Mouse (Mus musculus): ENCODE measurements at regions not wholly inside any gene's neighbourhood (a gene's known extent, or its start where the extent isn't known, plus 50 kb on each side); places are given as distances from the start of the nearest gene placed in this dataset.

DNA sequence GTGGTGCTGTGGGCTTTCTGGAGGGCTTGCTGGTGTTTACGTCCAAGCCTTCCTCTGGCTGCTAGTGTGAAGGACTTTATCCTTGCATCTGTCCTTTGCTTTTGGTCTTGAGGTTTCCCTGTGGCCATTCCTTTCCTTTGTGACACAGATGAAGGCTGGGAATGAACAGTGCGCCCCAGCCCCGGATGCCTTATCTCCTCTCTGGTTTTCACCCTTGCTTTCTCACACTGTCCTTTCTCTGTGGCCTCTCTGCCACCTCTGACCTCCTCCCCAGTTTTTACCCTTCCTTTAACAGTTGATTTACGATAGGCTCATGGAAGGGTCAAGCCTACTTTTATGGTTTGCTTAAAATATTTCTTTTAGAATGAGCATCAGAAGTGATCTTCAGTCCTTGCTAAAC, 53.2 kb downstream of the Gas1 start:
- Histone ChIP-seq H3K27ac (ENCODE audit: insufficient read depth, low read depth, low read length, poor library complexity, severe bottlenecking) (no peak overlapping the region), H3K4me1 (ENCODE audit: control insufficient read depth in 2 of 2, insufficient read depth in 2 of 2, low read length in 2 of 2, poor library complexity in 1 of 2) (peaks cover 2 to 5% of the 10 kb centered on the region in 2 experiments; a peak in 1 of 4 replicates), H3K9ac (ENCODE audit: insufficient read depth, low read depth, low read length, poor library complexity, severe bottlenecking) (no peak overlapping the region), H3K9me3 (ENCODE audit: control insufficient read depth, insufficient read depth, low read depth, low read length) (no peaks in the 10 kb centered on the region), H3K36me3 (ENCODE audit: control insufficient read depth, insufficient read depth, low read length, poor library complexity, severe bottlenecking) (no peaks in the 10 kb centered on the region), H3K4me3 (ENCODE audit: insufficient read depth in 1 of 2, low read depth in 1 of 2, low read length in 2 of 2, poor library complexity in 1 of 2, severe bottlenecking in 1 of 2) (no peak overlapping the region)
- TF ChIP-seq MAFK (IDR thresholded peaks at IDR 0.05; ENCODE audit: insufficient read depth, low read depth, low read length) (no peak), ZNF384 (IDR thresholded peaks at IDR 0.05; ENCODE audit: low read depth, low read length) (no peak), CHD2 (IDR thresholded peaks at IDR 0.05; ENCODE audit: low read depth, low read length) (no peak), ZC3H11A (IDR thresholded peaks at IDR 0.05; ENCODE audit: borderline replicate concordance, low read depth, low read length) (no peak), HCFC1 (IDR thresholded peaks at IDR 0.05; ENCODE audit: borderline replicate concordance, insufficient read depth, low read length) (no peak)
- in situ Hi-C loops (cut with MboI; ENCODE audit: low sequenced_read_pairs in 2 of 2, unreplicated experiment in 2 of 2): no loop called here
- DNase-seq (ENCODE audit: low read depth, low spot score): no peak

DNA sequence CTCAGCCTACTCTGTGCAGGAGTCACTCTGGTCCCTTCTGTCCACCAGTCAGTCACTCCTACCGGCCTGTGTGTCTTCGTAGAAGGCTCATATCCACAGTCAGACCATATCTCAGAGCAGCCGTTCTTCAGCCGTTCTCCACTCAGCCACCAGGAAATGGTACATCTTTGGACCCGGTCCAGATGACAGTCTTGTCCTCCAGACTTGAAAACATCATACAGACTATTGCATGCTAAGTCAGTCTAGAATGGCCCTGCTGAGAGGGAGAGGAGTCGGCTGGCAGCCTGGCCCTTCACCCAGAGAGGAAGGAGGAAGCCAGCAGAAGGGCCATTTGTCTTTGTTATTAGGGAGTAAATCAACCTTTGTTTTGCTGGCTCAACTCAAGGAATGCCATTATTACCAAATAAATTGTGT, 54.0 kb downstream of the Gas1 start:
- Histone ChIP-seq H3K4me3 (ENCODE audit: insufficient read depth in 1 of 2, low read depth in 1 of 2, low read length in 2 of 2, poor library complexity in 1 of 2, severe bottlenecking in 1 of 2) (no peak overlapping the region), H3K9me3 (ENCODE audit: control insufficient read depth, insufficient read depth, low read depth, low read length) (no peaks in the 10 kb centered on the region), H3K36me3 (ENCODE audit: control insufficient read depth, insufficient read depth, low read length, poor library complexity, severe bottlenecking) (no peaks in the 10 kb centered on the region), H3K9ac (ENCODE audit: insufficient read depth, low read depth, low read length, poor library complexity, severe bottlenecking) (no peak overlapping the region), H3K27ac (ENCODE audit: insufficient read depth, low read depth, low read length, poor library complexity, severe bottlenecking) (no peak overlapping the region), H3K4me1 (ENCODE audit: control insufficient read depth in 2 of 2, insufficient read depth in 2 of 2, low read length in 2 of 2, poor library complexity in 1 of 2) (peaks cover 2 to 5% of the 10 kb centered on the region in 2 experiments; a peak in 1 of 4 replicates)
- TF ChIP-seq ZNF384 (IDR thresholded peaks at IDR 0.05; ENCODE audit: low read depth, low read length) (no peak), HCFC1 (IDR thresholded peaks at IDR 0.05; ENCODE audit: borderline replicate concordance, insufficient read depth, low read length) (no peak), CHD2 (IDR thresholded peaks at IDR 0.05; ENCODE audit: low read depth, low read length) (no peak), MAFK (IDR thresholded peaks at IDR 0.05; ENCODE audit: insufficient read depth, low read depth, low read length) (no peak), ZC3H11A (IDR thresholded peaks at IDR 0.05; ENCODE audit: borderline replicate concordance, low read depth, low read length) (no peak)
- in situ Hi-C loops (cut with MboI; ENCODE audit: low sequenced_read_pairs in 2 of 2, unreplicated experiment in 2 of 2): no loop called here
- no peak for DNase-seq (ENCODE audit: low read depth, low spot score)

DNA sequence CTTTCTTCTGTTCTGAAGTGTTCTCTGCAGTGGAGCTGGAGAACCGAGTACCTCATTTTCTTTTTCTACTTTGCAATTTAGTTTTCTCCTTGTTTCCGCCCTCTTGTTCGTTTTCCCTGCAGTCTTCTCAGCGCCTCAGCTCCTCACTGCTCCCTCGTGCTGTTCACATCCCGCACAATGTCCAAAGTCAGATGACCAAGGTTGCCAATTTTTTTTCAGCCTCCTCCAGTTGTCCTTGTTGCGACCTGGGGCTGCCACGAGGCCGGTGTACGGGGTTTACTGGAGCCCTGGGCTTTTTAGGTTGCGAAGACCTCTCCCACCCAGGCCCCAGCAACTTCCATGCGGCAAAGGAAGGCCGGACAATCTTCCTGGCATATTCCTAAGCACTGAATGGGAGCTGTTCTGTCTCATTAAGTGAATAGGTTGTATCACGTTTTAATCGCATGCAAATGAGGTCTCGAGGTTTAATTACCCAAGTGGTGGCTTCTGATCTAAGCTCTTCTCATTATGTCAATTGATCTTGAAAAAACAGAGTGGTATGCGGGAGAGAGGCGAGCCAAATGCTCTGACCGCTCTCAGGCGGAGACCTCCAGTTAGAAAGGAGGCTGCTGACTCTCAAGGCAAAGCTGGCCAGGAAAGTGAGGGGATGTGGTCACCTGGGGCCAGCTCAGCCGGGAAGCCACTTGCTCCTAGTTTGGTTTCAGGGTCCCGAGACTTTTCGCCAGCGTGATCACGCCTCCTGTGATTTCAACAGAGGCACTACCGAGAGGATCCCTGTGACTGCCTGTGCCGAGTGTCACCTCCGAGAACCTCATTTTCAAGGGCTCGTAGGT, 54.6 kb downstream of the Gas1 start:
- in situ Hi-C loops (cut with MboI; ENCODE audit: low sequenced_read_pairs in 2 of 2, unreplicated experiment in 2 of 2): no loop called here
- Histone ChIP-seq H3K27ac (ENCODE audit: insufficient read depth, low read depth, low read length, poor library complexity, severe bottlenecking) (no peak overlapping the region), H3K9me3 (ENCODE audit: control insufficient read depth, insufficient read depth, low read depth, low read length) (no peaks in the 10 kb centered on the region), H3K4me1 (ENCODE audit: control insufficient read depth in 2 of 2, insufficient read depth in 2 of 2, low read length in 2 of 2, poor library complexity in 1 of 2) (peaks cover 2 to 5% of the 10 kb centered on the region in 2 experiments; a peak in 1 of 4 replicates), H3K36me3 (ENCODE audit: control insufficient read depth, insufficient read depth, low read length, poor library complexity, severe bottlenecking) (no peaks in the 10 kb centered on the region), H3K4me3 (ENCODE audit: insufficient read depth in 1 of 2, low read depth in 1 of 2, low read length in 2 of 2, poor library complexity in 1 of 2, severe bottlenecking in 1 of 2) (no peak overlapping the region), H3K9ac (ENCODE audit: insufficient read depth, low read depth, low read length, poor library complexity, severe bottlenecking) (no peak overlapping the region)
- no peak for TF ChIP-seq CHD2 (IDR thresholded peaks at IDR 0.05; ENCODE audit: low read depth, low read length)
- TF ChIP-seq HCFC1 (IDR thresholded peaks at IDR 0.05; ENCODE audit: borderline replicate concordance, insufficient read depth, low read length): no peak
- no peak for TF ChIP-seq MAFK (IDR thresholded peaks at IDR 0.05; ENCODE audit: insufficient read depth, low read depth, low read length)
- no peak for TF ChIP-seq ZNF384 (IDR thresholded peaks at IDR 0.05; ENCODE audit: low read depth, low read length)
- no peak for TF ChIP-seq ZC3H11A (IDR thresholded peaks at IDR 0.05; ENCODE audit: borderline replicate concordance, low read depth, low read length)
- no peak for DNase-seq (ENCODE audit: low read depth, low spot score)

DNA sequence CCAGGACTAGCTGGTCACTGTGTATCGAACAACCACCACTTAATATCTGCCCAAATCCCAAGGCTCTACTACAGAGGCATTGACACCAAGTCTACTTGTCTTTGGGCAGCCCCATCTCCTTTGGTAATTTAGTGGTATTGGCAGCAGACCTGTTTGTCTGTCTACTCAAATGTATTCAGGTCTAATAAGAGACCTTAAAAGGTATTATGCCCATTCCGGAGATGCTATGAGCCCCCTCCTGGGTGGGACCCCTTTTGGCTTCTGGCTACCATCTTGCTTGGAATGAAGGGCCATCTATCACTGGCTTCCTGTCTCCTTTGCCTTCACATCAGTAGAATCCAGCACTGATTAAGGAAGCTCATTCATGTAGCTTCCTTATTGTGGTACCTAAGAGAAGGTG, 65.7 kb downstream of the Gas1 start:
- TF ChIP-seq ZC3H11A (IDR thresholded peaks at IDR 0.05; ENCODE audit: borderline replicate concordance, low read depth, low read length) (no peak), CHD2 (IDR thresholded peaks at IDR 0.05; ENCODE audit: low read depth, low read length) (no peak), ZNF384 (IDR thresholded peaks at IDR 0.05; ENCODE audit: low read depth, low read length) (no peak), HCFC1 (IDR thresholded peaks at IDR 0.05; ENCODE audit: borderline replicate concordance, insufficient read depth, low read length) (no peak), MAFK (IDR thresholded peaks at IDR 0.05; ENCODE audit: insufficient read depth, low read depth, low read length) (no peak)
- Histone ChIP-seq H3K9ac (ENCODE audit: insufficient read depth, low read depth, low read length, poor library complexity, severe bottlenecking) (no peak overlapping the region), H3K4me1 (ENCODE audit: control insufficient read depth in 2 of 2, insufficient read depth in 2 of 2, low read length in 2 of 2, poor library complexity in 1 of 2) (no peaks in the 10 kb centered on the region; a peak in 1 of 4 replicates), H3K27ac (ENCODE audit: insufficient read depth, low read depth, low read length, poor library complexity, severe bottlenecking) (no peak overlapping the region), H3K36me3 (ENCODE audit: control insufficient read depth, insufficient read depth, low read length, poor library complexity, severe bottlenecking) (no peaks in the 10 kb centered on the region), H3K4me3 (ENCODE audit: insufficient read depth in 1 of 2, low read depth in 1 of 2, low read length in 2 of 2, poor library complexity in 1 of 2, severe bottlenecking in 1 of 2) (no peak overlapping the region), H3K9me3 (ENCODE audit: control insufficient read depth, insufficient read depth, low read depth, low read length) (no peaks in the 10 kb centered on the region)
- no peak for DNase-seq (ENCODE audit: low read depth, low spot score)
- in situ Hi-C loops (cut with MboI; ENCODE audit: low sequenced_read_pairs in 2 of 2, unreplicated experiment in 2 of 2): no loop called here
